Mouse (Mus musculus) adrenal gland, adult 18-20 months (tissue): ENCODE results near the gene Pttg1. TPM values are rescaled to one million over a fixed set of nuclear protein-coding genes. Genes with fewer than 3 reads are reported as not detected.
A peak's percentile ranks its signal among the peaks of the same experiment; 100 is the strongest.

ENCODE experiments used
- DNase-seq, 2 experiments: peaks; one replicate each; pipeline ENCODE4 v3.0.0; 2021 to 2022; ENCODE audit warnings: low spot score in 2 of 2
- total RNA-seq, 2 experiments: library from RNA; stranded (reverse); gene quantifications; 1 replicate in 1 of 2; 2 replicates in 1 of 2; pipeline ENCODE4 v1.2.3; 2021

Pttg1 gene
- total RNA-seq, 2 experiments from 2014 or later: 40.9 to 45.3 TPM

- DNase-seq: peak; percentile 70 to 72
Observed at GRCm38 (mm10) chr11:43411413-43411812, 14.6 kb downstream of the Pttg1 start.

- DNase-seq: no peak
Observed at GRCm38 (mm10) chr11:43410291-43410690, 15.8 kb downstream of the Pttg1 start.

- no peak for DNase-seq
Observed at GRCm38 (mm10) chr11:43408888-43409287, 17.2 kb downstream of the Pttg1 start.

GRCm38 (mm10) chr11:43404150-43404807 lies 21.8 kb downstream of the Pttg1 start:
- no peak for DNase-seq

- no peak for DNase-seq
Observed at GRCm38 (mm10) chr11:43400131-43400530, 25.9 kb downstream of the Pttg1 start.

- no peak for DNase-seq
Observed at GRCm38 (mm10) chr11:43399297-43399696, 26.8 kb downstream of the Pttg1 start.

- DNase-seq: no peak
Observed at GRCm38 (mm10) chr11:43396672-43397071, 29.4 kb downstream of the Pttg1 start.

GRCm38 (mm10) chr11:43396246-43396645 lies 29.8 kb downstream of the Pttg1 start:
- DNase-seq: no peak

GRCm38 (mm10) chr11:43395073-43395948 lies 30.7 kb downstream of the Pttg1 start:
- DNase-seq: no peak

GRCm38 (mm10) chr11:43393325-43393724 lies 32.7 kb downstream of the Pttg1 start:
- no peak for DNase-seq

GRCm38 (mm10) chr11:43392757-43393156 lies 33.3 kb downstream of the Pttg1 start:
- DNase-seq: no peak

- DNase-seq: no peak
Observed at GRCm38 (mm10) chr11:43389118-43389517, 36.9 kb downstream of the Pttg1 start.

- no peak for DNase-seq
Observed at GRCm38 (mm10) chr11:43388122-43389097, 37.6 kb downstream of the Pttg1 start.

GRCm38 (mm10) chr11:43387004-43387880 lies 38.8 kb downstream of the Pttg1 start:
- DNase-seq: no peak

- no peak for DNase-seq
Observed at GRCm38 (mm10) chr11:43385716-43386115, 40.3 kb downstream of the Pttg1 start.

- peak; percentile 29 to 42 for DNase-seq
Observed at GRCm38 (mm10) chr11:43385055-43385649, 40.9 kb downstream of the Pttg1 start.

GRCm38 (mm10) chr11:43383581-43383980 lies 42.5 kb downstream of the Pttg1 start:
- no peak for DNase-seq

GRCm38 (mm10) chr11:43380901-43381300 lies 45.1 kb downstream of the Pttg1 start:
- DNase-seq: no peak

GRCm38 (mm10) chr11:43379911-43380485 lies 46.1 kb downstream of the Pttg1 start:
- no peak for DNase-seq
